Mouse (Mus musculus): ENCODE measurements at regions not wholly inside any gene's neighbourhood (a gene's known extent, or its start where the extent isn't known, plus 50 kb on each side); places are given as distances from the start of the nearest gene placed in this dataset.

DNA sequence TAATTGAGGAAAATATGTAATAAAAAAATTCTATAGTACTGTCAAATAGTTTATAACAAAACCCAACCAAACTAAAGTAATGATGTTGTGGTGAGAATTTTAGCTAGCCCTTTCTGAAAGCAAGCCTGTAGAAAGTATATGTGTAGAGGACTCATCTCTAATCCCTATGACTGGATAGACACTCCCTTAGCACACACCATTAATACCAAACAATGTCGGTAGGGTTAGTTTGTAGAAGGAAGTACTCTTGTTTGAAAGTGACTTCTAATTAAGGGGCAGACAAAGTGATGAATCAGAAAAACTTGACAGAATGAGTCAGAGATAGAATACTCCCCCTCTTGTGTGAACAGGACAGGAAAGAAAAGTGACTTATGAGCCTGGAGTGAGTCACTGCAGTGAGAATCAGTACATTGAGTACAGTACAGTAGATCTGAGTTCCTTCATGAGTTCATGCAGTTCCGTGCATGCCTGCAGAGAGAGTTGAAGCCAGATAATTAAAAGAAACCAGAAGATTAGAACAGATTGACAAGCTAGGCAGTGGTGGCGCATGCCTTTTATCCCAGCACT is 610.0 kb downstream of the Prkd1 start:
- TF ChIP-seq POLR2AphosphoS5 (IDR thresholded peaks at IDR 0.05; ENCODE audit: insufficient replicate concordance, low read depth, low read length) (no peak), TAL1 (conservative IDR thresholded peaks at IDR 0.05; ENCODE audit: low read depth, low read length) (no peak), GATA2 (IDR thresholded peaks at IDR 0.05; ENCODE audit: borderline replicate concordance, low read depth, low read length) (no peak), GATA1 (IDR thresholded peaks at IDR 0.05; ENCODE audit: borderline replicate concordance, low read length) (no peak), CTCF (IDR thresholded peaks at IDR 0.05; ENCODE audit: low read depth, low read length) (no peak)
- no peak for ATAC-seq (ENCODE audit: extremely low read depth, insufficient number of reproducible peaks, low FRiP score, poor library complexity, severe bottlenecking)

GRCm38 (mm10) chr12:50061286-50061685 is 587.6 kb downstream of the Prkd1 start:
- no peak for ATAC-seq (ENCODE audit: extremely low read depth, insufficient number of reproducible peaks, low FRiP score, poor library complexity, severe bottlenecking)
- no peaks in the 10 kb centered on the region for H3K36me3 ChIP-seq (replicated peaks)
- no peaks in the 10 kb centered on the region for H3K27me3 ChIP-seq (ENCODE audit: insufficient read depth, low read length)
- no peak for DNase-seq (ENCODE audit: low spot score)
- H3K4me3 ChIP-seq (ENCODE audit: low read depth, low read length): no peak overlapping the region
- no peaks in the 10 kb centered on the region for H3K9me3 ChIP-seq (replicated peaks)
- TF ChIP-seq GATA1 (IDR thresholded peaks at IDR 0.05; ENCODE audit: borderline replicate concordance, low read length) (no peak), CTCF (IDR thresholded peaks at IDR 0.05; ENCODE audit: low read depth, low read length) (no peak), POLR2AphosphoS5 (IDR thresholded peaks at IDR 0.05; ENCODE audit: insufficient replicate concordance, low read depth, low read length) (no peak), TAL1 (conservative IDR thresholded peaks at IDR 0.05; ENCODE audit: low read depth, low read length) (no peak), GATA2 (IDR thresholded peaks at IDR 0.05; ENCODE audit: borderline replicate concordance, low read depth, low read length) (no peak)
- H3K4me1 ChIP-seq (ENCODE audit: insufficient read depth, low read depth, low read length): no peaks in the 10 kb centered on the region

More for the DNA sequence above, 610.0 kb downstream of the Prkd1 start:
- Histone ChIP-seq H3K9me3 (replicated peaks) (0 out of 2 replicates have a peak, but pooled peaks cover 4% of the 10 kb centered on the region), H3K36me3 (replicated peaks) (no peaks in the 10 kb centered on the region), H3K4me3 (ENCODE audit: low read depth, low read length) (no peak overlapping the region), H3K4me1 (ENCODE audit: insufficient read depth, low read depth, low read length) (no peaks in the 10 kb centered on the region), H3K27me3 (ENCODE audit: insufficient read depth, low read length) (no peaks in the 10 kb centered on the region)
- DNase-seq (ENCODE audit: low spot score): no peak

DNA sequence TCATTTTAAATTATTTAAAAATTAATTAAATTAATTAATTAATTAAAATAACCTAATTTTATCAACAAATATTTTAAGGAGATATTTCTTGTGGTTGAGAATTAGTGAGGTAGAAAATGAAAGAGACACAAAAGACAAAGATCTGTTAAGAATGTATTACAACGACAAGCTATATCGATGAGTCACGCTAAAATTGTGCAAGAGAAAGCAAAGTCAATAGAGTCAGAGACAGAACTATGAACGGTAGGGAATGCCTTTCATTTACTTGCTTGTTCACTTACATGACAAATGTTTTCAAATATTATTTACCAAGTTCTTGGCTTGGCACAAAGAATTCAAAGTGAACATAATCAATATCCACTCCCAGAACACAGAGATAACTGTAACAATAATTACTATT is 582.5 kb downstream of the Prkd1 start:
- H3K9me3 ChIP-seq (replicated peaks): no peaks in the 10 kb centered on the region
- no peaks in the 10 kb centered on the region for H3K27me3 ChIP-seq (ENCODE audit: insufficient read depth, low read length)

DNA sequence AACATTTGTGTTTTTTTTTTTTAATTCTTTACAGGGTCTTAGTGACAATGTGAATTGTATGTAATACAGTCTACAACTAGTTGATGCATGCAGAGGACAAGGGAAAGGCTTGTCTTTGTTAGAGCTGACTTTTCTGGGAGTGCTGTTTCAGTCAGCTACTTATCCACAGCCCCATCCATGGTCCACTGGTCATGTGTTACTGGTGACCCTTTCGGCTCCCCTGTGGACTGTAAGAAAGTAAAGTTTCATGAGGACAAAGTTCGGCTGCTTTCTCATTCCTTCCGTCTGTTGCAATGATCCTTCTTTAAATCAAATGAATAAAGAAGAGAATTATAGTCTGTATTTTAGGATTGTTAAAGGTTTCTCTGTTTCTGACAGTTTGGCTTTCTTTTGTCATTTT is 577.1 kb downstream of the Prkd1 start:
- TF ChIP-seq CTCF (IDR thresholded peaks at IDR 0.05; ENCODE audit: low read depth, low read length) (no peak), POLR2AphosphoS5 (IDR thresholded peaks at IDR 0.05; ENCODE audit: insufficient replicate concordance, low read depth, low read length) (no peak), GATA2 (IDR thresholded peaks at IDR 0.05; ENCODE audit: borderline replicate concordance, low read depth, low read length) (no peak), GATA1 (IDR thresholded peaks at IDR 0.05; ENCODE audit: borderline replicate concordance, low read length) (no peak), TAL1 (conservative IDR thresholded peaks at IDR 0.05; ENCODE audit: low read depth, low read length) (no peak)
- no peak for DNase-seq (ENCODE audit: low spot score)
- Histone ChIP-seq H3K9me3 (replicated peaks) (no peaks in the 10 kb centered on the region), H3K4me3 (ENCODE audit: low read depth, low read length) (no peak overlapping the region), H3K36me3 (replicated peaks) (no peaks in the 10 kb centered on the region), H3K4me1 (ENCODE audit: insufficient read depth, low read depth, low read length) (no peaks in the 10 kb centered on the region), H3K27me3 (ENCODE audit: insufficient read depth, low read length) (no peaks in the 10 kb centered on the region)
- no peak for ATAC-seq (ENCODE audit: extremely low read depth, insufficient number of reproducible peaks, low FRiP score, poor library complexity, severe bottlenecking)

More for the DNA sequence above, 582.5 kb downstream of the Prkd1 start:
- Histone ChIP-seq H3K36me3 (replicated peaks) (no peaks in the 10 kb centered on the region), H3K4me1 (ENCODE audit: insufficient read depth, low read depth, low read length) (no peaks in the 10 kb centered on the region), H3K4me3 (ENCODE audit: low read depth, low read length) (no peak overlapping the region)
- no peak for DNase-seq (ENCODE audit: low spot score)
- ATAC-seq (ENCODE audit: extremely low read depth, insufficient number of reproducible peaks, low FRiP score, poor library complexity, severe bottlenecking): no peak
- TF ChIP-seq CTCF (IDR thresholded peaks at IDR 0.05; ENCODE audit: low read depth, low read length): no peak
- no peak for TF ChIP-seq GATA2 (IDR thresholded peaks at IDR 0.05; ENCODE audit: borderline replicate concordance, low read depth, low read length)
- TF ChIP-seq GATA1 (IDR thresholded peaks at IDR 0.05; ENCODE audit: borderline replicate concordance, low read length): no peak
- TF ChIP-seq TAL1 (conservative IDR thresholded peaks at IDR 0.05; ENCODE audit: low read depth, low read length): no peak
- TF ChIP-seq POLR2AphosphoS5 (IDR thresholded peaks at IDR 0.05; ENCODE audit: insufficient replicate concordance, low read depth, low read length): no peak

- Histone ChIP-seq H3K4me3 (ENCODE audit: low read depth, low read length) (no peak overlapping the region), H3K27me3 (ENCODE audit: insufficient read depth, low read length) (no peaks in the 10 kb centered on the region), H3K36me3 (replicated peaks) (no peaks in the 10 kb centered on the region), H3K4me1 (ENCODE audit: insufficient read depth, low read depth, low read length) (no peaks in the 10 kb centered on the region), H3K9me3 (replicated peaks) (no peaks in the 10 kb centered on the region)
- ATAC-seq (ENCODE audit: extremely low read depth, insufficient number of reproducible peaks, low FRiP score, poor library complexity, severe bottlenecking) (no peak), DNase-seq (ENCODE audit: low spot score) (no peak)
- no peak for TF ChIP-seq GATA1 (IDR thresholded peaks at IDR 0.05; ENCODE audit: borderline replicate concordance, low read length)
- no peak for TF ChIP-seq TAL1 (conservative IDR thresholded peaks at IDR 0.05; ENCODE audit: low read depth, low read length)
- no peak for TF ChIP-seq CTCF (IDR thresholded peaks at IDR 0.05; ENCODE audit: low read depth, low read length)
- TF ChIP-seq GATA2 (IDR thresholded peaks at IDR 0.05; ENCODE audit: borderline replicate concordance, low read depth, low read length): no peak
- TF ChIP-seq POLR2AphosphoS5 (IDR thresholded peaks at IDR 0.05; ENCODE audit: insufficient replicate concordance, low read depth, low read length): no peak
These were observed 576.5 kb downstream of the Prkd1 start for GRCm38 (mm10) chr12:50072359-50072758.

GRCm38 (mm10) chr12:50073684-50074083 is 575.2 kb downstream of the Prkd1 start:
- H3K4me1 ChIP-seq (ENCODE audit: insufficient read depth, low read depth, low read length): no peaks in the 10 kb centered on the region
- H3K4me3 ChIP-seq (ENCODE audit: low read depth, low read length): no peak overlapping the region
- no peak for ATAC-seq (ENCODE audit: extremely low read depth, insufficient number of reproducible peaks, low FRiP score, poor library complexity, severe bottlenecking)
- no peak for DNase-seq (ENCODE audit: low spot score)
- no peaks in the 10 kb centered on the region for H3K9me3 ChIP-seq (replicated peaks)
- H3K36me3 ChIP-seq (replicated peaks): no peaks in the 10 kb centered on the region
- no peak for TF ChIP-seq GATA2 (IDR thresholded peaks at IDR 0.05; ENCODE audit: borderline replicate concordance, low read depth, low read length)
- no peak for TF ChIP-seq GATA1 (IDR thresholded peaks at IDR 0.05; ENCODE audit: borderline replicate concordance, low read length)
- no peak for TF ChIP-seq TAL1 (conservative IDR thresholded peaks at IDR 0.05; ENCODE audit: low read depth, low read length)
- TF ChIP-seq POLR2AphosphoS5 (IDR thresholded peaks at IDR 0.05; ENCODE audit: insufficient replicate concordance, low read depth, low read length): no peak
- no peak for TF ChIP-seq CTCF (IDR thresholded peaks at IDR 0.05; ENCODE audit: low read depth, low read length)
- H3K27me3 ChIP-seq (ENCODE audit: insufficient read depth, low read length): no peaks in the 10 kb centered on the region

Data from G1E (cell line).